10 mouse cellular contexts compared by ENCODE assay signal in the genomic region with DNA sequence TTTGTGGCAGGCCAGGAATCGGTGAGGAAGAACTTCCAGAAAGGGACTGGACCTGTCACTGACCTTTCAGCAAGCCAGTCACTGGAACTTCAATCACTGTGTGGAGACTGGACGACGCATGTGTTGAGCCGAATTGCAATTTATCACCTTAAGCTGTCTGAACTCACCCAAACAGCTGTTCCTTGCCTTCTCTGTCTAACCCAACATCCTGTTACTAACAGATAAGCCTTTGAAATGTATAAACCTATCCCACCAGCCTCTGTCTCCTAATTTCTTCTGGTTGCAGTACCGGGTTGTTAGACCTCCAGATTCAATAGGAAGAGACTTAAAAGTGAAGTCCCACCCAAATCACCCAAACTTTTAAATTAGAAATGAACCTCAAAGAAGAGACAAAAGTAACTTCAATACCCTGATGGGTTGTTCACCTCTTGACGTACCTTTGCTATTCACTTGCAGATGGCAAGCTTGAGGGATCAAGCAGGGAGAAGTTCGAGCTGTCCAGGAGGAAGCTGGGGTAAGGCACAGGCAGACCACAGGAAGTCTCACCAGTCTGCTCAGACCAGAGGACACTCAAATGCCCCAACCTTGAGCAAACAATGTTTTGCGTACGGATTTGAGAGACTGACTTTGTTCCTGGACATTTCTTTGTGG. TPM values are rescaled to one million over a fixed set of nuclear protein-coding genes. Genes with fewer than 3 reads are reported as not detected.
DNase-seq lines count a peak whose midpoint lies in the region; ATAC-seq and TF ChIP-seq lines count a peak whose summit lies in the region.
"Had no signal": no experiment of that assay in that cellular context is flagged by ENCODE, and none has a peak within 500 bp of the region (broad histone marks: within the 10 kb centered on the region; RNA-seq: fewer than 3 reads in every experiment).

No protein-coding gene starts in this region.

- DNase-seq in kidney, postnatal 0 days (ENCODE audit: low spot score): peak; percentile 6
- peak; percentile 87 for DNase-seq in ES-CJ7 (ENCODE audit: low read depth, low spot score)
- peak; percentile 6 for DNase-seq in lung, postnatal 36 days
- DNase-seq in adrenal gland, postnatal 4 days (ENCODE audit: low spot score in 2 of 2): no peak
- no peak for DNase-seq in frontal cortex, postnatal 36 days (ENCODE audit: low spot score in 2 of 2)
- DNase-seq: gastrocnemius, postnatal 25 days had no signal

- no peak overlapping the region for H3K27ac ChIP-seq in kidney, postnatal 0 days
- no peak overlapping the region for H3K27ac ChIP-seq in kidney, embryonic 14.5 days (ENCODE audit: low read depth, low read length)
- H3K27ac ChIP-seq: layer of hippocampus, adult 2 months; stomach, postnatal 0 days had no signal

- no peaks in the 10 kb centered on the region for H3K79me3 ChIP-seq in C2C12 (ENCODE audit: low read depth)

- no peak for ATAC-seq in kidney, postnatal 0 days (replicated peaks; ENCODE audit: low FRiP score, low read depth)
- ATAC-seq in kidney, embryonic 14.5 days (ENCODE audit: low FRiP score, low TSS enrichment): no peak

- no peaks in the 10 kb centered on the region for H3K36me3 ChIP-seq in kidney, postnatal 0 days (ENCODE audit: insufficient read depth, low read length)
- no peaks in the 10 kb centered on the region for H3K36me3 ChIP-seq in kidney, embryonic 14.5 days (ENCODE audit: control insufficient read depth, insufficient read depth, low read length)
- no peaks in the 10 kb centered on the region for H3K36me3 ChIP-seq in C2C12 (ENCODE audit: control insufficient read depth, insufficient read depth)

- no peaks in the 10 kb centered on the region for H3K27me3 ChIP-seq in kidney, postnatal 0 days (ENCODE audit: insufficient read depth, low read length)
- H3K27me3 ChIP-seq in kidney, embryonic 14.5 days (ENCODE audit: control insufficient read depth, insufficient read depth, low read length): no peaks in the 10 kb centered on the region
- no peaks in the 10 kb centered on the region for H3K27me3 ChIP-seq in C2C12 (ENCODE audit: control insufficient read depth, insufficient read depth, insufficient read length)

- H3K9me3 ChIP-seq in kidney, postnatal 0 days (replicated peaks; ENCODE audit: low read length): no peaks in the 10 kb centered on the region; the same call in 1 of the 2 replicates
- no peaks in the 10 kb centered on the region; the same call in 1 of the 2 replicates for H3K9me3 ChIP-seq in kidney, embryonic 14.5 days (ENCODE audit: control insufficient read depth, low read length)

- no peak overlapping the region for H3K4me3 ChIP-seq in kidney, postnatal 0 days (replicated peaks; ENCODE audit: low read depth, low read length)
- H3K4me3 ChIP-seq in kidney, embryonic 14.5 days (ENCODE audit: low read length): no peak overlapping the region
- H3K4me3 ChIP-seq in C2C12 (ENCODE audit: insufficient read depth, poor library complexity, severe bottlenecking): no peak overlapping the region
- H3K4me3 ChIP-seq: layer of hippocampus, adult 2 months had no signal

- H3K4me1 ChIP-seq in kidney, postnatal 0 days (replicated peaks; ENCODE audit: insufficient read depth, low read length): no peaks in the 10 kb centered on the region
- no peaks in the 10 kb centered on the region for H3K4me1 ChIP-seq in kidney, embryonic 14.5 days (ENCODE audit: control insufficient read depth, insufficient read depth, low read length)

- H3K79me2 ChIP-seq in C2C12 (ENCODE audit: control insufficient read depth, insufficient read depth): no peaks in the 10 kb centered on the region

- H3K9ac ChIP-seq in kidney, postnatal 0 days (ENCODE audit: low read depth, low read length): no peak overlapping the region
- H3K9ac ChIP-seq in kidney, embryonic 14.5 days (ENCODE audit: low read depth, low read length): no peak overlapping the region

- no peak for TF ChIP-seq CTCF in kidney, postnatal 0 days (IDR thresholded peaks at IDR 0.05; ENCODE audit: low read depth)
- TF ChIP-seq CTCF in C2C12 (IDR thresholded peaks at IDR 0.05; ENCODE audit: control insufficient read depth, insufficient read depth, insufficient read length): no peak

- 33% methylated on average over 9 of the region's 9 CpGs for WGBS in kidney, postnatal 0 days
- 32% methylated on average over 9 of the region's 9 CpGs for WGBS in kidney, embryonic 14.5 days

- no peak overlapping the region for H3K4me2 ChIP-seq in kidney, postnatal 0 days (ENCODE audit: low read length)
- H3K4me2 ChIP-seq in kidney, embryonic 14.5 days (replicated peaks; ENCODE audit: low read depth, low read length): no peak overlapping the region

- H3ac ChIP-seq in C2C12 (ENCODE audit: control insufficient read depth, insufficient read length, low read depth): no peak overlapping the region

TF ChIP-seq in C2C12, 6 proteins besides CTCF, POLR2A, EP300 and RAD21:
- TF ChIP-seq MYOD1 (IDR thresholded peaks at IDR 0.05; ENCODE audit: control insufficient read depth, insufficient read length, low read depth) (peak; percentile 69), CEBPB (IDR thresholded peaks at IDR 0.05; ENCODE audit: low read depth) (no peak), MAX (IDR thresholded peaks at IDR 0.05) (no peak), USF1 (IDR thresholded peaks at IDR 0.05; ENCODE audit: low read depth) (no peak)
TF ChIP-seq in C2C12: peak in this region for 1.

RNA-seq across cellular contexts. Expression of a gene that starts 13.0 kb away (rescaled TPM):
- 25.0 and 26.5 TPM in 2 replicates for polyA plus RNA-seq in kidney, postnatal 0 days (2015; fragmentation: Nextera tagmentation; extraction: Ambion mirVana)
- polyA plus RNA-seq in kidney, embryonic 14.5 days (2014; fragmentation: Nextera tagmentation; extraction: Ambion mirVana): 45.6 and 55.4 TPM in 2 replicates
- polyA plus RNA-seq in C2C12 (2012; fragmentation: generic; extraction: Trizol): 12.0 TPM
- 10 to 100 TPM; 31.6 to 39.7 TPM for total RNA-seq in adrenal gland, postnatal 4 days (2021)

RNA-seq across cellular contexts. Expression of a gene that starts 53.3 kb away (rescaled TPM):
- 38.4 and 43.2 TPM in 2 replicates for polyA plus RNA-seq in kidney, postnatal 0 days (2015; fragmentation: Nextera tagmentation; extraction: Ambion mirVana)
- 20.1 and 29.1 TPM in 2 replicates for polyA plus RNA-seq in kidney, embryonic 14.5 days (2014; fragmentation: Nextera tagmentation; extraction: Ambion mirVana)
- polyA plus RNA-seq in C2C12 (2012; fragmentation: generic; extraction: Trizol): 31.4 TPM
- 10 to 100 TPM; 26.1 to 31.0 TPM for total RNA-seq in adrenal gland, postnatal 4 days (2021)

Comparison
In these comparisons a context has a peak if more than half of its experiments do, and no peak if none do; other contexts are left out.
1. DNase-seq: peak in kidney, postnatal 0 days (single experiment), ES-CJ7 (single experiment) and lung, postnatal 36 days (single experiment); none in adrenal gland, postnatal 4 days (0 of 2) and frontal cortex, postnatal 36 days (0 of 2).